Mouse (Mus musculus) G1E (cell line): ENCODE results near the gene Ghsr.

Experiments
- CTCF ChIP-seq: IDR thresholded peaks from 2 replicates; pipeline ENCODE4 v1.5.1; 2012; ENCODE audit warnings: low read depth, low read length, inconsistent platforms, mixed read lengths
- TAL1 ChIP-seq: conservative IDR thresholded peaks from 2 replicates; pipeline ENCODE4 v1.6.1; 2012; ENCODE audit warnings: low read depth, low read length, inconsistent platforms, mixed read lengths

DNA sequence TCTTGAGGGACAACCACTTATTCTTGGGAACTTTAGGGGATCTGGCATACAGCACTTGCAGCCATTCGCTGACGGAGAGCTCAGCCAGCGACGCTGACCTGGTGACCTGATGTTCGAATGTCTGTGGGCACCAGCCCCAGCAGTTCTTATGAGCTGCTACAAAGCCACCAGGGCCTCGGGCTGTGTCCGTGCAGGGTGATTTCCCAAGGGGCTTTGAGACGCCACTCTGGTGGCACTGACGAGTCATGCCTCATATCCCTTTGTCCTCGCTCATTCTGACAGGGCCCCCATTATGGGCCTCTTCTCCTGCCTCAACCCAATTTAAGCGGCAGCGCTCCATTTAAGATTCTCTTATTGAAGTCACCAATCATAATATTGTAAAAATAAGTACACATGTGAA is 50.8 kb downstream of the Ghsr start:
- TF ChIP-seq CTCF: no peak
- no peak for TF ChIP-seq TAL1
